Mouse (Mus musculus): ENCODE measurements at regions not wholly inside any gene's neighbourhood (a gene's known extent, or its start where the extent isn't known, plus 50 kb on each side); places are given as distances from the start of the nearest gene placed in this dataset.
A peak's percentile ranks its signal among the peaks of the same experiment; 100 is the strongest.

DNA sequence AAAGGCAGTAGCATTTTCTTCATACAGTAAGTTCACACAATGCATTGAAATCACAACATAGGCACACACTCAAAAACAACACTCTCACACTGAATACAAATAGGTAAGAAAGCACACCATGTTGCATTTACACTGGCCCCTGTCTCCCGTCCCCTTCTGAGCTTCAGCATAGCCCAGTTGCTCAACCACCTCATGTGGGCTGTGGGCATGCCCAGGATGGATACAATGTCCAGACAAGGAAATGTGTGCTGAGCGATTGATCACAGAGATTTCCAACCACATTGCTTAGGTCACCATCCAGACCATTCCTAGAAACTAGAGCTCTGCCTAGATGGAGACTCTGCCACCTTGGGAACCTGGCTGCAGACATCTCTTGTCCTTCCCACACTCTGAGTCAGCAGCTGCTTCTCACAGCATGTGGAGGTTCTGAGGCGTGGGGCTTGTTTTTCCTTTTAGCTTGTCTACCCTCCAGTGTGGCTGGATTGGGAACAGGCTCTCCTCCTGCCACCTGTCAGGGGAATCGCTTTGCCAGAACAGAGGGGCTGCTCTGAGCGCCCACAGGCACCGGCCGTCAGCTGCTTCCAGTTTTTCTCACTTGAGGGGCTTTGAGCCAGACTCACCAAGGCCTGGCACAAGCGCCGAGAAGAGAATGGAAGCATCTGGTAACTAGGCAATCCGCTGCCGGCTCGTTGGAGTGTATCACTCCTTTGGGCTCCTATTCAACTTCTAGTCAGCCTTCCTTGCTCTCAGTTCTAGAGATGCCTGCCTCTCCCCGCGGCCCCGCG lies 642.5 kb downstream of the Pard3 start:
- WGBS: 38% methylated on average over 16 of the region's 16 CpGs
- H3K4me3 ChIP-seq (replicated peaks; ENCODE audit: low read length): no peak overlapping the region
- peaks cover 11% of the 10 kb centered on the region; the same call in 1 of the 2 replicates for H3K4me1 ChIP-seq (replicated peaks; ENCODE audit: control insufficient read depth, insufficient read depth, low read length)
- H3K27ac ChIP-seq: peak overlapping the region; percentile 59
- H3K36me3 ChIP-seq (replicated peaks; ENCODE audit: control insufficient read depth, insufficient read depth): no peaks in the 10 kb centered on the region
- ATAC-seq (ENCODE audit: low FRiP score) (peak; percentile 86; the same call in 1 of the 2 replicates), DNase-seq (ENCODE audit: low spot score) (peak; percentile 66)
- H3K27me3 ChIP-seq (ENCODE audit: control insufficient read depth, insufficient read depth, low read length): no peaks in the 10 kb centered on the region
- no peak overlapping the region for H3K4me2 ChIP-seq (replicated peaks)
- no peak overlapping the region for H3K9ac ChIP-seq
- no peaks in the 10 kb centered on the region for H3K9me3 ChIP-seq (ENCODE audit: control insufficient read depth, low read length)

DNA sequence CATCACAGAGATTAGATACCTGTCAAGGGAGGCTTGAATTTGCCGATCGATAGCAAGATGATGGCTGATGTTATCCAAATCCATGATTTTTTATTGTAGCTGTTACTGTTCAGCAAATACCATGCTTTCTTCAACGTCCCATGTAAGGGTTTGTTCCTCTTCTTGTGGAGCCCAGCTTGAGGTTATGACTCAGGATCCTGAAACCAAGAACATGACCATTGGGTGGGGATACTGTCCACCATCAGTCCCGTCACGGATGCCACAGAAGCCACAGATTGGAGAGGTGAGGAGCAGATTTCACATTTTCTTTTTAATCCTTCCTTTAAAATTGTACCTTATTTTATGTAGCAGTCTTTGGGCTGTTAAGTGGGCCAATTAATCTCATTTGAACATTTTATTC lies 645.7 kb downstream of the Pard3 start:
- Histone ChIP-seq H3K27me3 (ENCODE audit: control insufficient read depth, insufficient read depth, low read length) (no peaks in the 10 kb centered on the region), H3K36me3 (replicated peaks; ENCODE audit: control insufficient read depth, insufficient read depth) (no peaks in the 10 kb centered on the region), H3K9me3 (ENCODE audit: control insufficient read depth, low read length) (no peaks in the 10 kb centered on the region), H3K4me1 (replicated peaks; ENCODE audit: control insufficient read depth, insufficient read depth, low read length) (peaks cover 11% of the 10 kb centered on the region; the same call in 1 of the 2 replicates), H3K4me3 (replicated peaks; ENCODE audit: low read length) (no peak overlapping the region), H3K4me2 (replicated peaks) (no peak overlapping the region), H3K9ac (no peak overlapping the region), H3K27ac (no peak overlapping the region)
- DNase-seq (ENCODE audit: low spot score): no peak
- ATAC-seq (ENCODE audit: low FRiP score): no peak
- WGBS: 95% methylated on average over 5 of the region's 5 CpGs

DNA sequence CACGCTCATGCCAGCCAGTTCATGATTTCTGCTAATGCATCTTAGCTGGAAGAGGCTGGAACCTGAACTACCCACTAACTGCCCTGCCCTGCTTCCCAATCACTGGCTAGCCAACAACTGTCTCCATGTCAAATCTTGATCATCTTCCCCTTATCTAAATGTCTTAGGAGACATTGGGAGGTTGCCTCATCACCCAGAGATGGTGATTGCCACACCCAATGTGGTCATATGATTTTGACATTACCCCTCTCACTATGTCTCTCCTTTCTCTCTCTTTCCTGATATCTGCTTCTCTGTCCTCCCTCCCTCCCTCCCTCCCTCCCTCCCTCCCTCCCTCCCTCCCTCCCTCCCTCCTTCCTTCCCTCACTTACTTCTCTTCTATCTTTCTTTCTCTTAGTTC lies 643.3 kb upstream of the Nrp1 start:
- Histone ChIP-seq H3K9me3 (ENCODE audit: control insufficient read depth, low read length) (no peaks in the 10 kb centered on the region), H3K4me3 (replicated peaks; ENCODE audit: low read length) (no peak overlapping the region), H3K4me1 (replicated peaks; ENCODE audit: control insufficient read depth, insufficient read depth, low read length) (peaks cover 5% of the 10 kb centered on the region; the same call in 1 of the 2 replicates), H3K36me3 (replicated peaks; ENCODE audit: control insufficient read depth, insufficient read depth) (no peaks in the 10 kb centered on the region), H3K4me2 (replicated peaks) (no peak overlapping the region), H3K27ac (no peak overlapping the region), H3K9ac (no peak overlapping the region), H3K27me3 (ENCODE audit: control insufficient read depth, insufficient read depth, low read length) (no peaks in the 10 kb centered on the region)
- no peak for DNase-seq (ENCODE audit: low spot score)
- no peak for ATAC-seq (ENCODE audit: low FRiP score)
- WGBS: 95% methylated on average over 1 of the region's 1 CpGs

DNA sequence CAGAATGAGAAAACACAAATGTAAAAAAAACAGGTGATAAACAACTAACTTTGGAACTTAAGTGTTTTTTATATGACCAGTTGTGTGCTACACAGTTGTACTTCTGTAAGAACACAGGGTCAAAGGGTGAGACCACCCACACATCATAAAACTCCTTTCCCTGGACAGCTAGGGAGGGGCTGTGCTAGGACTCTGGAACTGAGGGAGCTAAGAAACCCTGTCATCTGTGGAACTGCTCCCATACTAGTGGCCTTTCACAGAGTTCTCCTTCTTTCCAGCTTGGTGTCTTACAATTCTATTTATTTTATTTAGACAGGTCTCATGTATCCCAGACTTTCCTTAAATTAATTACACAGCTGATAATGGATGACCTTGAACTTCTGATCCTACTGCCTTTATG lies 640.4 kb upstream of the Nrp1 start:
- ATAC-seq (ENCODE audit: low FRiP score): no peak
- H3K9ac ChIP-seq: no peak overlapping the region
- H3K4me1 ChIP-seq (replicated peaks; ENCODE audit: control insufficient read depth, insufficient read depth, low read length): peaks cover 16% of the 10 kb centered on the region; the same call in 1 of the 2 replicates
- no peaks in the 10 kb centered on the region for H3K27me3 ChIP-seq (ENCODE audit: control insufficient read depth, insufficient read depth, low read length)
- no peak overlapping the region for H3K4me3 ChIP-seq (replicated peaks; ENCODE audit: low read length)
- no peak for DNase-seq (ENCODE audit: low spot score)
- H3K9me3 ChIP-seq (ENCODE audit: control insufficient read depth, low read length): no peaks in the 10 kb centered on the region
- no peak overlapping the region for H3K4me2 ChIP-seq (replicated peaks)
- no peaks in the 10 kb centered on the region for H3K36me3 ChIP-seq (replicated peaks; ENCODE audit: control insufficient read depth, insufficient read depth)
- H3K27ac ChIP-seq: no peak overlapping the region

DNA sequence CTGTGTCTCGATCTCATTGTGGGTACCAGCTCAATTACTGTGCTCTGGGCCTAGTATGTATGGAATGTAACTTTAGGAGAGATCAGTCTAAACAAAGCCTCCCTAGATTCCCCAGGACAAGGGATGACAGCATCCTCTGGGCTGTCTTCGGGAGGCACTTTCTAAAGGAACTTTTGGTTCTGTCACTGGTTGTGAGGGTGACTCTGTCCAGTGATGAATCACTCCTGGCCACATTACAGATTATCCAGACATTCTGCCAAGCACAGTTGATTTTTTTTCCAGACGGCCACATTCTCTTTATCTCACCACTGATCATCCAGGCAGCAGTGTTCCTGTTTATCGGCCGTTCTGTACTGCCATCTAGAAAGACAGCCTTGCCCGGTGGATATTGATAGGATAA lies 638.5 kb upstream of the Nrp1 start:
- Histone ChIP-seq H3K27ac (no peak overlapping the region), H3K9ac (no peak overlapping the region), H3K4me3 (replicated peaks; ENCODE audit: low read length) (no peak overlapping the region), H3K36me3 (replicated peaks; ENCODE audit: control insufficient read depth, insufficient read depth) (no peaks in the 10 kb centered on the region), H3K4me2 (replicated peaks) (no peak overlapping the region), H3K27me3 (ENCODE audit: control insufficient read depth, insufficient read depth, low read length) (no peaks in the 10 kb centered on the region), H3K9me3 (ENCODE audit: control insufficient read depth, low read length) (no peaks in the 10 kb centered on the region), H3K4me1 (replicated peaks; ENCODE audit: control insufficient read depth, insufficient read depth, low read length) (peaks cover 16% of the 10 kb centered on the region; the same call in 1 of the 2 replicates)
- no peak for DNase-seq (ENCODE audit: low spot score)
- 28% methylated on average over 6 of the region's 6 CpGs for WGBS
- no peak for ATAC-seq (ENCODE audit: low FRiP score)

DNA sequence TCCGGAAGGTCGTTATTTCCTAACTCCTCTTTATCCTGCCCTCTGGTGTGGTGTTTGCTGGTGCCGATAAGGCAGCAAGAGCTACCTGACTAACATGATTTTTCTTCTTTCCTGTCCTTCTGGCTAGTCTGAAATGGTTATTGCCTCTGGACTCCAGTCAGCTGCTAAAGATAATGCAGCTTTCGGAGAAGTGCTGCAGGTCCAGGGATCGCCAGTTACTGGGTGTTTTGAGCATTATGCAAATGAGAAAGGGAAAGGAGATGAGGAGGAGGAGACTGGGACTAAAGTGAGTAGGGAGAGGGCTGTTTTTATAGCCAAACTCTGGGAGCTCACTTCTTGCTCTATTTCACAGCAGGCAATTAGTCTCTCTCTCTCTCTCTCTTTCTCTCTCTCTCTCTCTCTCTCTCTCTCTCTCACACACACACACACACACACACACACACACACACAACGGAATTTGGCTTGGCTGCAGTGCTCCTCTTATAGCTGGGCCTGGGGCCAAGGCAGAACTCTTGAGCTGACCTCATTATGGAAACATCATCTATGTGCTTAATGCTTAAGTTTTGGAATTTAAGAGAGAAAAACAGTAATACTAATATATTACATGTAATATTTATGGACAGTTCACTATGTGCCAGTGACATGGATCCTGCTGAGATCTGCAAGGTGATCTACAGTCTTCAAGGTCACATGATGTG lies 637.7 kb upstream of the Nrp1 start:
- H3K4me2 ChIP-seq (replicated peaks): no peak overlapping the region
- H3K9me3 ChIP-seq (ENCODE audit: control insufficient read depth, low read length): no peaks in the 10 kb centered on the region
- H3K27me3 ChIP-seq (ENCODE audit: control insufficient read depth, insufficient read depth, low read length): no peaks in the 10 kb centered on the region
- WGBS: 37% methylated on average over 6 of the region's 6 CpGs
- no peak for ATAC-seq (ENCODE audit: low FRiP score)
- no peaks in the 10 kb centered on the region for H3K36me3 ChIP-seq (replicated peaks; ENCODE audit: control insufficient read depth, insufficient read depth)
- H3K4me3 ChIP-seq (replicated peaks; ENCODE audit: low read length): no peak overlapping the region
- H3K27ac ChIP-seq: no peak overlapping the region
- no peak overlapping the region; the same call in 1 of the 2 replicates for H3K9ac ChIP-seq
- no peak for DNase-seq (ENCODE audit: low spot score)
- H3K4me1 ChIP-seq (replicated peaks; ENCODE audit: control insufficient read depth, insufficient read depth, low read length): peaks cover 16% of the 10 kb centered on the region; the same call in 1 of the 2 replicates

DNA sequence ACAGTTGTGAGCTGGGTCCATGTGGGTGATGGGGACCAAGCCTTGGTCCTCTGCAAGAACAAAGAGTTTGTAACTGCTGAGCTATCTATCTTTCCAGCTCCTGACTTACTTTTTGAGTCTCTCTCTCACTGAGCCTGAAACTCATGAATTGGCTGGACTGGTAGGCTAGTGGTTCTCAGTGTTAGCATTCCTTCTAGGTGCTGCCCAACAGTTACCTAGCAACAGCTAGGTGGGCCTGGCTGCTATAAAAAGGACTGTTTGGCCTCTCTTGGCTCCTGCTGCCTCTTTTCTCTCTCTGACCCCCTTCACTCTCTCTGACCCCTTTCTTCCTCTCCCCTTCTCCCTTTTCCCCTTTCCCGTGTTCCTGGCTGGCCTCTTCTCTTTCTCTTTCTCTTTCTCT lies 636.8 kb upstream of the Nrp1 start:
- no peak overlapping the region for H3K27ac ChIP-seq
- WGBS: 6% methylated on average over 1 of the region's 1 CpGs
- no peak for ATAC-seq (ENCODE audit: low FRiP score)

DNA sequence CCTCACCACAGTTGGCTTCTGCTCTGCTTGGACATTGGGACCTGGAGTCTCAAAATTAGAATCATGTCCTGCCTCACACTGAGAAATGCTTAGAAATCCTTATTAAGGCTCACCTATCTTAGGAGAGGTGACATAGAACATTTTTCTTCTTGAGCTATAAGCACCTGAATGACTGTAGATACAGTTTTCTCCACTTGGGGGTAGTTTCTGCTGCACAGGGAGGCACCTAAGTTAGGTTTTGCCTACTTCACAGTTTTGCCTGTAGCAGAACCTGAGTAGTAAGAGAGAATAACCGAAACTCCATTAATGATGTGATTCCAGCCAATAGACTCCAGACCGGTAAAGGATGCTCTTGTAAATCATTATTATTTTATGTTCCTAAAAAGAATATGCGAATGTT lies 624.3 kb upstream of the Nrp1 start:
- Histone ChIP-seq H3K4me1 (replicated peaks; ENCODE audit: control insufficient read depth, insufficient read depth, low read length) (no peaks in the 10 kb centered on the region), H3K27ac (no peak overlapping the region), H3K4me3 (replicated peaks; ENCODE audit: low read length) (no peak overlapping the region), H3K36me3 (replicated peaks; ENCODE audit: control insufficient read depth, insufficient read depth) (no peaks in the 10 kb centered on the region), H3K9ac (no peak overlapping the region), H3K4me2 (replicated peaks) (no peak overlapping the region), H3K9me3 (ENCODE audit: control insufficient read depth, low read length) (no peaks in the 10 kb centered on the region), H3K27me3 (ENCODE audit: control insufficient read depth, insufficient read depth, low read length) (no peaks in the 10 kb centered on the region)
- no peak for DNase-seq (ENCODE audit: low spot score)
- ATAC-seq (ENCODE audit: low FRiP score): no peak
- 93% methylated on average over 3 of the region's 3 CpGs for WGBS

More for the DNA sequence above, 636.8 kb upstream of the Nrp1 start:
- Histone ChIP-seq H3K9me3 (ENCODE audit: control insufficient read depth, low read length) (no peaks in the 10 kb centered on the region), H3K4me1 (replicated peaks; ENCODE audit: control insufficient read depth, insufficient read depth, low read length) (peaks cover 16% of the 10 kb centered on the region; the same call in 1 of the 2 replicates), H3K4me3 (replicated peaks; ENCODE audit: low read length) (no peak overlapping the region), H3K4me2 (replicated peaks) (no peak overlapping the region), H3K36me3 (replicated peaks; ENCODE audit: control insufficient read depth, insufficient read depth) (no peaks in the 10 kb centered on the region), H3K9ac (no peak overlapping the region), H3K27me3 (ENCODE audit: control insufficient read depth, insufficient read depth, low read length) (no peaks in the 10 kb centered on the region)
- DNase-seq (ENCODE audit: low spot score): no peak

DNA sequence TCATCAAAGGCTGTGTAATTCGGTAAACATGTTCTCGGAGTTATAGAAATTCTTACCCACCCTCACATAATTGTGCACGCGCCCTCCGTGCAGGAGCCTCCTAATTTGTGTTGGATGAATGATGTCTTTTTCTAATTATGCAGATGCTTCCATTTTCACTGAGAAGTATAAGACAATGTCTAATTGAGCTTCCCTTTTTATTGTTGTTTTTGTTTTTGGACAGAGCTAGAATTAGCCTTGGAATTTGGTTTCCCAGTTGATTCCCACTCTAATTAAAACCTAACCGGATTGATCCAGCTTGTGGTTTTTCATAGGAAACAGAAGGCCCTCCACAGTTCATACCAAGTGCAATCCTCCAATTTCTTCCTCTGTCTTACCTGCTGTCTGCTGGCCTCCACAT lies 616.2 kb upstream of the Nrp1 start:
- no peak for DNase-seq (ENCODE audit: low spot score)

More for the DNA sequence above, 616.2 kb upstream of the Nrp1 start:
- 78% methylated on average over 6 of the region's 6 CpGs for WGBS
- Histone ChIP-seq H3K4me2 (replicated peaks) (no peak overlapping the region), H3K27ac (no peak overlapping the region), H3K4me1 (replicated peaks; ENCODE audit: control insufficient read depth, insufficient read depth, low read length) (no peaks in the 10 kb centered on the region), H3K9me3 (ENCODE audit: control insufficient read depth, low read length) (no peaks in the 10 kb centered on the region), H3K9ac (no peak overlapping the region), H3K4me3 (replicated peaks; ENCODE audit: low read length) (no peak overlapping the region), H3K36me3 (replicated peaks; ENCODE audit: control insufficient read depth, insufficient read depth) (no peaks in the 10 kb centered on the region), H3K27me3 (ENCODE audit: control insufficient read depth, insufficient read depth, low read length) (no peaks in the 10 kb centered on the region)
- no peak for ATAC-seq (ENCODE audit: low FRiP score)

Measured in hindbrain, embryonic 14.5 days (tissue).